Mouse (Mus musculus) cortical plate, adult 2 months (tissue): Measurements from ENCODE around the gene Pex11a.
A peak's percentile ranks its signal among the peaks of the same experiment; 100 is the strongest.

Source experiments
- CTCF ChIP-seq: fragments of 200-500 bp; IDR thresholded peaks from 2 replicates; pipeline ENCODE4 v1.5.1; 2011; ENCODE audit warnings: mild to moderate bottlenecking, control low read depth, low read length; ENCODE audit not compliant: insufficient read depth; ENCODE audit errors: extremely low read depth
- POLR2A ChIP-seq: fragments of 200-500 bp; IDR thresholded peaks from 2 replicates; pipeline ENCODE4 v1.6.1; 2011; ENCODE audit warnings: mild to moderate bottlenecking, low read length, control low read depth; ENCODE audit not compliant: insufficient read depth; ENCODE audit errors: extremely low read depth

- no peak for TF ChIP-seq POLR2A
- peak; percentile 76 for TF ChIP-seq CTCF
These were observed 15.8 kb downstream of the Pex11a start for GRCm38 (mm10) chr7:79727091-79727490.
